9 mouse cellular contexts compared by ENCODE assay signal in genomic region chr3:60437678-60438232, GRCm38 (mm10). TPM values are rescaled to one million over a fixed set of nuclear protein-coding genes. Genes with fewer than 3 reads are reported as not detected.
DNase-seq lines count a peak whose midpoint lies in the region; ATAC-seq and TF ChIP-seq lines count a peak whose summit lies in the region.
"Had no signal": no experiment of that assay in that cellular context is flagged by ENCODE, and none has a peak within 500 bp of the region (broad histone marks: within the 10 kb centered on the region; RNA-seq: fewer than 3 reads in every experiment).

No protein-coding gene starts in this region.

- no peak overlapping the region for H3K27ac ChIP-seq in embryonic facial prominence, embryonic 14.5 days (replicated peaks; ENCODE audit: low read depth, low read length)
- no peak overlapping the region for H3K27ac ChIP-seq in embryonic facial prominence, embryonic 10.5 days (replicated peaks)
- H3K27ac ChIP-seq in lung, postnatal 0 days (ENCODE audit: low read length): 0 out of 2 replicates have a peak overlapping the region, but pooled peaks have one; percentile 11
- no peak overlapping the region for H3K27ac ChIP-seq in hindbrain, embryonic 14.5 days
- no peak overlapping the region for H3K27ac ChIP-seq in cerebellum, adult 2 months (ENCODE audit: insufficient read depth, low read length)

- H3K9me3 ChIP-seq in embryonic facial prominence, embryonic 14.5 days (ENCODE audit: control insufficient read depth, low read length): no peaks in the 10 kb centered on the region
- no peaks in the 10 kb centered on the region for H3K9me3 ChIP-seq in embryonic facial prominence, embryonic 10.5 days
- H3K9me3 ChIP-seq in lung, postnatal 0 days (ENCODE audit: low read length): no peaks in the 10 kb centered on the region
- H3K9me3 ChIP-seq in hindbrain, embryonic 14.5 days (ENCODE audit: control insufficient read depth, low read length): no peaks in the 10 kb centered on the region

- H3K27me3 ChIP-seq in embryonic facial prominence, embryonic 14.5 days (replicated peaks; ENCODE audit: control insufficient read depth, insufficient read depth, low read length): no peaks in the 10 kb centered on the region
- no peaks in the 10 kb centered on the region for H3K27me3 ChIP-seq in embryonic facial prominence, embryonic 10.5 days (replicated peaks; ENCODE audit: low read depth, poor library complexity, severe bottlenecking)
- no peaks in the 10 kb centered on the region for H3K27me3 ChIP-seq in lung, postnatal 0 days (replicated peaks; ENCODE audit: insufficient read depth, low read length)
- H3K27me3 ChIP-seq in hindbrain, embryonic 14.5 days (ENCODE audit: control insufficient read depth, insufficient read depth, low read length): no peaks in the 10 kb centered on the region
- no peaks in the 10 kb centered on the region for H3K27me3 ChIP-seq in cerebellum, adult 2 months (ENCODE audit: control insufficient read depth, insufficient read depth, low read length)

- no peak; the same call in 1 of the 2 replicates for TF ChIP-seq EP300 in lung, postnatal 0 days (IDR thresholded peaks at IDR 0.05)

- DNase-seq in embryonic facial prominence, embryonic 14.5 days (ENCODE audit: low spot score): peak; percentile 37
- no peak for DNase-seq in embryonic facial prominence, embryonic 10.5 days (ENCODE audit: low spot score)
- DNase-seq in adipocyte (ENCODE audit: low spot score): peak; percentile 95
- DNase-seq in heart, adult 8-10 months (ENCODE audit: low spot score): peak; percentile 77
- DNase-seq in lung, postnatal 0 days (ENCODE audit: low spot score): peak; percentile 80
- DNase-seq in hindbrain, embryonic 14.5 days (ENCODE audit: low spot score): no peak
- no peak for DNase-seq in cerebellum, adult 2 months

- no peak overlapping the region for H3K4me2 ChIP-seq in embryonic facial prominence, embryonic 14.5 days (ENCODE audit: low read depth, low read length)
- no peak overlapping the region for H3K4me2 ChIP-seq in lung, postnatal 0 days (replicated peaks; ENCODE audit: low read depth, low read length)
- H3K4me2 ChIP-seq in hindbrain, embryonic 14.5 days (replicated peaks): no peak overlapping the region

- no peak for TF ChIP-seq CTCF in lung, postnatal 0 days (IDR thresholded peaks at IDR 0.05)
- TF ChIP-seq CTCF in cerebellum, adult 2 months (IDR thresholded peaks at IDR 0.05; ENCODE audit: borderline replicate concordance, insufficient read depth, low read depth, low read length): no peak

- H3K4me3 ChIP-seq in embryonic facial prominence, embryonic 14.5 days (ENCODE audit: low read depth, low read length): no peak overlapping the region
- H3K4me3 ChIP-seq in embryonic facial prominence, embryonic 10.5 days: no peak overlapping the region
- no peak overlapping the region for H3K4me3 ChIP-seq in lung, postnatal 0 days (ENCODE audit: low read depth, low read length)
- no peak overlapping the region for H3K4me3 ChIP-seq in hindbrain, embryonic 14.5 days (replicated peaks; ENCODE audit: low read length)
- H3K4me3 ChIP-seq in cerebellum, adult 2 months (replicated peaks; ENCODE audit: insufficient read depth, low read depth, low read length): no peak overlapping the region
- H3K4me3 ChIP-seq: erythroblast, embryonic 14.5 days had no signal

- H3K4me1 ChIP-seq in embryonic facial prominence, embryonic 14.5 days (ENCODE audit: control insufficient read depth, insufficient read depth, low read length): no peaks in the 10 kb centered on the region
- H3K4me1 ChIP-seq in embryonic facial prominence, embryonic 10.5 days: no peaks in the 10 kb centered on the region
- H3K4me1 ChIP-seq in lung, postnatal 0 days (ENCODE audit: insufficient read depth, low read depth, low read length): peaks cover 3% of the 10 kb centered on the region; the same call in 1 of the 2 replicates
- H3K4me1 ChIP-seq in hindbrain, embryonic 14.5 days (replicated peaks; ENCODE audit: control insufficient read depth, insufficient read depth, low read length): no peaks in the 10 kb centered on the region
- H3K4me1 ChIP-seq in cerebellum, adult 2 months (ENCODE audit: control insufficient read depth, insufficient read depth, low read length): no peaks in the 10 kb centered on the region

- no peak for ATAC-seq in embryonic facial prominence, embryonic 14.5 days (ENCODE audit: low read depth)
- peak; percentile 33; the same call in 1 of the 2 replicates for ATAC-seq in lung, postnatal 0 days
- no peak for ATAC-seq in hindbrain, embryonic 14.5 days (ENCODE audit: low FRiP score)
- ATAC-seq in monocyte, adult 5-6 weeks (replicated peaks; ENCODE audit: insufficient number of reproducible peaks, low FRiP score, low TSS enrichment, poor library complexity, severe bottlenecking): no peak

- H3K9ac ChIP-seq in embryonic facial prominence, embryonic 14.5 days (ENCODE audit: low read depth, low read length): no peak overlapping the region
- H3K9ac ChIP-seq in lung, postnatal 0 days (replicated peaks; ENCODE audit: low read depth): no peak overlapping the region
- no peak overlapping the region for H3K9ac ChIP-seq in hindbrain, embryonic 14.5 days

- TF ChIP-seq POLR2A in cerebellum, adult 2 months (IDR thresholded peaks at IDR 0.05; ENCODE audit: borderline replicate concordance, insufficient read depth, low read length): no peak

- no peaks in the 10 kb centered on the region for H3K36me3 ChIP-seq in embryonic facial prominence, embryonic 14.5 days (ENCODE audit: control insufficient read depth, insufficient read depth, low read length)
- no peaks in the 10 kb centered on the region for H3K36me3 ChIP-seq in embryonic facial prominence, embryonic 10.5 days (replicated peaks)
- H3K36me3 ChIP-seq in lung, postnatal 0 days (ENCODE audit: insufficient read depth, low read length): no peaks in the 10 kb centered on the region
- H3K36me3 ChIP-seq in hindbrain, embryonic 14.5 days (replicated peaks; ENCODE audit: control insufficient read depth, insufficient read depth): no peaks in the 10 kb centered on the region

- 61% methylated on average over 1 of the region's 1 CpGs for WGBS in embryonic facial prominence, embryonic 14.5 days
- WGBS in embryonic facial prominence, embryonic 10.5 days: 86% methylated on average over 1 of the region's 1 CpGs
- WGBS in lung, postnatal 0 days: 11% methylated on average over 1 of the region's 1 CpGs
- 76% methylated on average over 1 of the region's 1 CpGs for WGBS in hindbrain, embryonic 14.5 days
- WGBS in cerebellum, adult 2 months: 55% methylated on average over 1 of the region's 1 CpGs

RNA-seq across cellular contexts. Expression of gene Mbnl1, which starts 34.9 kb away (rescaled TPM):
- 110 and 113 TPM in 2 replicates for polyA plus RNA-seq in embryonic facial prominence, embryonic 14.5 days (2014; fragmentation: Nextera tagmentation; extraction: Ambion mirVana)
- 52.2 and 55.0 TPM in 2 replicates for polyA plus RNA-seq in embryonic facial prominence, embryonic 10.5 days (2016; fragmentation: Nextera tagmentation; extraction: Ambion mirVana)
- 100 to 1,000 TPM; 226 to 256 (median 245) TPM for total RNA-seq in heart, adult 8-10 months (2022)
- 115 and 127 TPM in 2 replicates for polyA plus RNA-seq in lung, postnatal 0 days (2015; fragmentation: Nextera tagmentation; extraction: Ambion mirVana)
- 63.2 TPM in 2 replicates for polyA plus RNA-seq in hindbrain, embryonic 14.5 days (2014; fragmentation: Nextera tagmentation; extraction: Ambion mirVana)
- total RNA-seq in monocyte, adult 5-6 weeks (2017): 804 to 1,126 TPM (median 952 TPM) in 3 replicates
- 62.7 and 66.7 TPM in 2 replicates for polyA plus RNA-seq in cerebellum, adult 2 months (2012; rRNA removed)

Comparison
In these comparisons a context has a peak if more than half of its experiments do, and no peak if none do; other contexts are left out.
1. DNase-seq: peak in embryonic facial prominence, embryonic 14.5 days (single experiment), adipocyte (single experiment), heart, adult 8-10 months (single experiment) and lung, postnatal 0 days (single experiment); none in embryonic facial prominence, embryonic 10.5 days (single experiment), hindbrain, embryonic 14.5 days (single experiment) and cerebellum, adult 2 months (0 of 2).